Mouse (Mus musculus) E14TG2a.4 (cell line): Measurements from ENCODE around the gene Ubap1.

Experiments used
- H3K27me3 ChIP-seq: 2 replicates; pipeline ENCODE4 v1.6.1; 2014; ENCODE audit warnings: low read length, control low read depth; ENCODE audit not compliant: insufficient read depth
- H3K36me3 ChIP-seq: 2 replicates; pipeline ENCODE4 v1.6.1; 2014; ENCODE audit warnings: low read length, control low read depth; ENCODE audit not compliant: insufficient read depth
- H3K4me1 ChIP-seq: replicated peaks from 2 replicates; pipeline ENCODE4 v1.6.1; 2014; ENCODE audit warnings: low read depth, low read length, control low read depth
- H3K4me3 ChIP-seq: replicated peaks from 2 replicates; pipeline ENCODE4 v1.5.1; 2014; ENCODE audit warnings: mild to moderate bottlenecking, low read length
- H3K9me3 ChIP-seq: 2 replicates; pipeline ENCODE4 v1.6.1; 2014; ENCODE audit warnings: low read length, control low read depth
- CTCF ChIP-seq: conservative IDR thresholded peaks from 2 replicates; pipeline ENCODE4 v1.5.1; 2014; ENCODE audit warnings: low read length
- NANOG ChIP-seq: IDR thresholded peaks from 2 replicates; pipeline ENCODE4 v1.6.1; 2014; ENCODE audit warnings: borderline replicate concordance, low read length, mixed read lengths
- POU5F1 ChIP-seq: IDR thresholded peaks from 2 replicates; pipeline ENCODE4 v1.6.1; 2014; ENCODE audit warnings: low read length, borderline replicate concordance

The Ubap1 gene

GRCm38 (mm10) chr4:41315173-41315572, 33.6 kb upstream of the Ubap1 start:
- H3K4me1 ChIP-seq = peaks cover 62% of the 10 kb centered on the region
- peak overlapping the region; percentile 100 for H3K4me3 ChIP-seq
- H3K9me3 ChIP-seq = no peaks in the 10 kb centered on the region
- no peak for TF ChIP-seq NANOG
- TF ChIP-seq POU5F1 = no peak
- no peak for TF ChIP-seq CTCF
- no peaks in the 10 kb centered on the region for H3K27me3 ChIP-seq
- H3K36me3 ChIP-seq = peaks cover 36% of the 10 kb centered on the region

DNA sequence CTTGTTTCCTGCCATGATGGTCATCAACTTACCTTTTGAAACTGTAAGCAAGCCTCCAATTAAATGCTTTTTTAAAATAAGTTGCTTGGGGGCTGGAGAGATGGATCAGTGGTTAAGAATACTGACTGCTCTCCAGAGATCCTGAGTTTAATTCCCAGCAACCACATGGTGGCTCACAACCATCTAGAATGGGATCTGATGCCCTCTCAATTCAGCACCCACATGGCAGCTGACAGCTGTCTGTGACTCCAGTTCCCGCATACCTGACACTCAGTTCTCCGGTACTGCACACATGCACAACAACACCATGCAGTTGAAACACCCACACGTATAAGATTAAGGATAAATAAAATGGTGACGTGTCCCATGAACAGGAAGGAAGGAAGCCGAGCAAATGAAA, 30.5 kb upstream of the Ubap1 start:
- Histone ChIP-seq H3K4me3 (no peak overlapping the region), H3K4me1 (peaks cover 38% of the 10 kb centered on the region), H3K27me3 (no peaks in the 10 kb centered on the region), H3K36me3 (peaks cover 5% of the 10 kb centered on the region), H3K9me3 (no peaks in the 10 kb centered on the region)
- TF ChIP-seq NANOG (no peak), POU5F1 (no peak), CTCF (no peak)

DNA sequence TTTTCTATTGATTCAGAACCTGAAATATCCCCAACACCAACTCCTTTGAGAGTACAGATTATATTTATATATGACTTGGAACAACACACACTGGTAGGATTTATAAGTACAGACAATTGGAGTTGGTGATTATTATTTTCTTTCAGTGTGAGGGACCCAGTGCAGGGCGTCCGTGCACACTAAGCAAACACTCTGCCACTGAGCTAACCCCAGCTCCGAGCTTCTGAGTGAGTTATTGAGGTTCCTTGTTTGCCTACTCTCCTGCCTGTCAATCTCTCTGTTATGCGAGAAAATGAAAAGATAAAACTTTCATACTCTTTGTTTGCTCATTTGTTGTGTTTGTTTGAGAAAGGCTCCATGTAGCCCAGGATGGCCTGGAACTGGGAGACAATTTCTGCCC, 27.8 kb upstream of the Ubap1 start:
- TF ChIP-seq NANOG (no peak), POU5F1 (no peak), CTCF (no peak)
- no peaks in the 10 kb centered on the region for H3K27me3 ChIP-seq
- peaks cover 22% of the 10 kb centered on the region for H3K4me1 ChIP-seq
- H3K9me3 ChIP-seq = no peaks in the 10 kb centered on the region
- H3K36me3 ChIP-seq = 0 out of 2 replicates have a peak, but pooled peaks cover 4% of the 10 kb centered on the region
- H3K4me3 ChIP-seq = no peak overlapping the region

DNA sequence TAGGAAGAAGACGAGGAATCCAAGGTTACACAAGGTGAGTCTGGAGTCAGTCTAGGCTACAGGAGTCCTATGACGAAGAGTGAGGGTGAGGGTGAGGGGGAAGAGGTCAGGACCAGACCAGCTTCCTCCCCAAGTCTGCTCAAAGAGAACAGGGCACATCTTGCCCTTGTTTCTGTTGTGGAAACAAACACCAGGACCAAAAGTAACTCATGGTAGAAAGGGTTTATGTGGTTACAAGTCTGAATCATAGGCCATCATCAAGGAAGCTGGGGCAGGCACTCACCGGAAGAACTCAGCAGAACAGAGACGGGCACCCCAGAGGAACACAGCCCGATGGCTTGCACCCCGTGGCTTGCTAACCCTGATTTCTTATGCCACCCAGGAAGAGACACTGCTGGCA, 21.9 kb upstream of the Ubap1 start:
- Histone ChIP-seq H3K9me3 (no peaks in the 10 kb centered on the region), H3K4me1 (peaks cover 59% of the 10 kb centered on the region), H3K27me3 (no peaks in the 10 kb centered on the region), H3K4me3 (no peak overlapping the region), H3K36me3 (no peaks in the 10 kb centered on the region)
- TF ChIP-seq NANOG = no peak
- TF ChIP-seq CTCF = no peak
- TF ChIP-seq POU5F1 = no peak

DNA sequence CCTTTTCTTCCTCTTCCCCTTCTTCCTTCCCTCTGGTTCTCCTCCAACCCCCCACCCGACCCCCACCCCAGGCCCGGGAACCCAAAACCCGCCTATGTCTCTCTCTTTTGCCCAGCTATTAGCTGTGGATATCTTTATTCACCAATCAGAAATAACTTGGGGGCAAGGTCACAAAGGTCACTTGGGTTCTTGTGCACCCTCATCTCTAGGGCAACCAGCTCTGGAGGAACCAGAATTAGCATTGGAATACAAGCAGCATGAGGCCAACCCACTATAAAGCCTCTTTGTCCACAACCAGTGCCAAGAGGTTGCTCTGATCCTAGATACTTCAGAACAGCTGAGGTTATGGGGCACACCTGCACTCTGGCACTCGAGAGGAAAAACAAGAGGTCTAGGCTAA, 19.3 kb upstream of the Ubap1 start:
- Histone ChIP-seq H3K9me3 (no peaks in the 10 kb centered on the region), H3K27me3 (no peaks in the 10 kb centered on the region), H3K4me1 (peaks cover 62% of the 10 kb centered on the region), H3K36me3 (no peaks in the 10 kb centered on the region), H3K4me3 (0 out of 2 replicates have a peak overlapping the region, but pooled peaks have one; percentile 7)
- TF ChIP-seq CTCF = no peak
- TF ChIP-seq NANOG = no peak
- TF ChIP-seq POU5F1 = no peak

DNA sequence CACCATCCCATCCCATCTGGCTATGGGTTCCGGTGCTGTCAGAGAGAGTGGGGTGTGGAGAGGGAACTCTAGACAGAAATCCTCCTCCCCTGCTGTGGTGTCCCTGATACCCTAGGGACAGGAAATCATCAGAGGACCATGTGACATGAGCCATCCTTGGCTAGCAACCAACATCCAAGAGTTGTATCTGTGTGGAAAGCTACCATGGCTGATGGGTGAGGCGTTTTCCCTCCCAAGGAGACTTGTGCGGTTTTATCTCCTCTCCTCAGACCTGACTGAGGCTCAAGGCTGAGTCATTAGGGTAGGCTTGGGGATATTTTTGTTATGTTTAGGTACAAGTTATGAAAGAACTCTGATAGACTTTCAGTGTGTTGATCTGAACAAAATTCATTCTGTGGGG, 17.7 kb upstream of the Ubap1 start:
- Histone ChIP-seq H3K9me3 (no peaks in the 10 kb centered on the region), H3K4me3 (no peak overlapping the region), H3K4me1 (peaks cover 59% of the 10 kb centered on the region), H3K36me3 (no peaks in the 10 kb centered on the region), H3K27me3 (no peaks in the 10 kb centered on the region)
- TF ChIP-seq NANOG = no peak
- no peak for TF ChIP-seq CTCF
- no peak for TF ChIP-seq POU5F1

- Histone ChIP-seq H3K4me1 (peaks cover 51% of the 10 kb centered on the region), H3K27me3 (no peaks in the 10 kb centered on the region), H3K9me3 (no peaks in the 10 kb centered on the region), H3K36me3 (no peaks in the 10 kb centered on the region), H3K4me3 (no peak overlapping the region)
- TF ChIP-seq POU5F1 (no peak), CTCF (no peak), NANOG (no peak)
Observed at GRCm38 (mm10) chr4:41331698-41332421, 16.9 kb upstream of the Ubap1 start.

GRCm38 (mm10) chr4:41336546-41336945, 12.2 kb upstream of the Ubap1 start:
- H3K27me3 ChIP-seq = no peaks in the 10 kb centered on the region
- H3K4me1 ChIP-seq = peaks cover 6% of the 10 kb centered on the region
- H3K4me3 ChIP-seq = no peak overlapping the region

GRCm38 (mm10) chr4:41340912-41341550, 7.8 kb upstream of the Ubap1 start:
- H3K9me3 ChIP-seq = no peaks in the 10 kb centered on the region

More at GRCm38 (mm10) chr4:41336546-41336945, 12.2 kb upstream of the Ubap1 start:
- TF ChIP-seq NANOG (no peak), POU5F1 (no peak), CTCF (no peak)
- H3K9me3 ChIP-seq = no peaks in the 10 kb centered on the region
- no peaks in the 10 kb centered on the region for H3K36me3 ChIP-seq

More at GRCm38 (mm10) chr4:41340912-41341550, 7.8 kb upstream of the Ubap1 start:
- Histone ChIP-seq H3K27me3 (no peaks in the 10 kb centered on the region), H3K4me1 (no peaks in the 10 kb centered on the region), H3K4me3 (no peak overlapping the region), H3K36me3 (no peaks in the 10 kb centered on the region)
- TF ChIP-seq POU5F1 (no peak), CTCF (peak; percentile 35), NANOG (no peak)
